Mouse (Mus musculus): ENCODE measurements around the gene Mcpt1. TPM values are rescaled to one million over a fixed set of nuclear protein-coding genes. Genes with fewer than 3 reads are reported as not detected.
"Not testable (repeated sequence)": the region's sequence is repeated elsewhere in the genome, so short reads cannot be mapped to it uniquely, and the experiment has no call there.

Gene Mcpt1
- polyA plus RNA-seq, 1 experiment, result not detected

DNA sequence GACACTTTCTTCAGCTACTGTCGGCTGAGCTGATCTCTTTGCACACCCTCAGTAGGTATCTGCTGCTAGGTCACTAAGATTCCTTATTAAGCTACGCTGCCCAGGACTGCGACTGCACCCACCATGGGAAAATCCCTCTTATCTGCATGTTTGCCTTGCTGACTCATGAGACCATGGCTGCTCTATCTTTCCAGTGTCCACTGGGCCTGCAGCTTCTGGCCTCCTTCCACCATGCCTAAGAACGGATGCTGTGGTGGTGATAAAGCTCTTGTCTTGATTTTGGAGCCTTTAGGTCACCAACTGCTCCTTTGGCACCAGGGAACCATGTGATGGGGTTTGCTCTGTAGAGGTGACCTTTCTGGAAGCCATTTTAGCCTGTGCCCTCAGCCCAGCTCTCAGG, 40.0 kb downstream of the Mcpt1 start:
- WGBS, result 68% methylated on average over 4 of the region's 4 CpGs
- no peak for TF ChIP-seq POLR2A (IDR thresholded peaks at IDR 0.05; ENCODE audit: borderline replicate concordance, control insufficient read depth, low read depth, low read length)
- no peak for TF ChIP-seq CTCF (IDR thresholded peaks at IDR 0.05; ENCODE audit: control insufficient read depth, insufficient read depth, low read length)
- H3K4me3 ChIP-seq (replicated peaks; ENCODE audit: control insufficient read depth, low read depth, low read length), result no peak overlapping the region
- no peak overlapping the region for H3K27ac ChIP-seq (ENCODE audit: control insufficient read depth, insufficient read depth, low read depth, low read length, poor library complexity)
- no peaks in the 10 kb centered on the region for H3K4me1 ChIP-seq (ENCODE audit: control insufficient read depth, insufficient read depth, low read length)

DNA sequence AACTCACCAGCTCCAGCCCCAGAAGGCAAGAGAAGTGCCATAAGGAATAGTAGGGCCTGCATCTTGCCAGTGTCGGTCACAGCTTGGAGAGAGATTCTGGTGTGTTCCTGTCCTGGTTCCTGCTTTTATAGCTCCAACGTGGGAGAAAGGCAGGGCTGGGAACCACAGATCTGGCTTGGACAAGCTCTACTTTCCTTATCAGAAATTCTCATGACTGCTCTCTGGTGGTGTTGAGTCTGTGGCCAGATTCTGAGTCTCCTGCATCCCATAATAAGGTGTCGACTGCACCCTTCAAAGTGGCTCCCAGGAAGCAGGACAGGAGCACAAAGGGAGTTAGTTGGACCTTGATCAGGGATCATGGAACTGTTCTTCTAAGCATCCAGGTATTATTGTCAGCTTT, 44.4 kb downstream of the Mcpt1 start, which contains the start of gene Mcpt4:
Gene Mcpt4, minus strand, starts transcription at position 101 of the 400 bp plus-strand sequence.
- not testable (repeated sequence) for H3K4me1 ChIP-seq (ENCODE audit: control insufficient read depth, insufficient read depth, low read length); H3K4me3 ChIP-seq (replicated peaks; ENCODE audit: control insufficient read depth, low read depth, low read length); H3K27ac ChIP-seq (ENCODE audit: control insufficient read depth, insufficient read depth, low read depth, low read length, poor library complexity)
- 59% methylated on average over 3 of the region's 3 CpGs for WGBS

Other genes starting within 250 kb of the Mcpt1 start
- 2.3 and 4.7 TPM in 2 replicates for gene Adcy4, start 233.9 kb upstream of the Mcpt1 start, polyA plus RNA-seq (2011; ENCODE audit: insufficient read depth, insufficient read length, low replicate concordance, missing spikeins)
- gene Ripk3, start 229.1 kb upstream of the Mcpt1 start, polyA plus RNA-seq (2011; ENCODE audit: insufficient read depth, insufficient read length, low replicate concordance, missing spikeins), result 27.7 and 38.9 TPM in 2 replicates
- gene Nfatc4, start 194.8 kb upstream of the Mcpt1 start, polyA plus RNA-seq (2011; ENCODE audit: insufficient read depth, insufficient read length, low replicate concordance, missing spikeins), result 4.0 and 5.6 TPM in 2 replicates
- gene Nynrin, start 164.0 kb upstream of the Mcpt1 start, polyA plus RNA-seq (2011; ENCODE audit: insufficient read depth, insufficient read length, low replicate concordance, missing spikeins), result 0.93 and 1.3 TPM in 2 replicates
- not detected in 2 replicates for gene Cbln3, start 133.6 kb upstream of the Mcpt1 start, polyA plus RNA-seq (2011; ENCODE audit: insufficient read depth, insufficient read length, low replicate concordance, missing spikeins)
- 12.6 and 28.3 TPM in 2 replicates for gene Khnyn, start 133.0 kb upstream of the Mcpt1 start, polyA plus RNA-seq (2011; ENCODE audit: insufficient read depth, insufficient read length, low replicate concordance, missing spikeins)
- 3.0 and 3.1 TPM in 2 replicates for gene Sdr39u1, start 117.7 kb upstream of the Mcpt1 start, polyA plus RNA-seq (2011; ENCODE audit: insufficient read depth, insufficient read length, low replicate concordance, missing spikeins)
- gene Cma1, start 73.3 kb upstream of the Mcpt1 start, polyA plus RNA-seq (2011; ENCODE audit: insufficient read depth, insufficient read length, low replicate concordance, missing spikeins), result not detected in 2 replicates
- not detected in 2 replicates for gene Cma2, start 67.0 kb upstream of the Mcpt1 start, polyA plus RNA-seq (2011; ENCODE audit: insufficient read depth, insufficient read length, low replicate concordance, missing spikeins)
- gene Mcpt9, start 12.5 kb downstream of the Mcpt1 start, polyA plus RNA-seq (2011; ENCODE audit: insufficient read depth, insufficient read length, low replicate concordance, missing spikeins), result not detected in 2 replicates
- not detected in 2 replicates for gene Mcpt2, start 24.1 kb downstream of the Mcpt1 start, polyA plus RNA-seq (2011; ENCODE audit: insufficient read depth, insufficient read length, low replicate concordance, missing spikeins)
- gene Mcpt4, start 44.3 kb downstream of the Mcpt1 start, polyA plus RNA-seq (2011; ENCODE audit: insufficient read depth, insufficient read length, low replicate concordance, missing spikeins), result not detected in 2 replicates
- gene Mcpt8, start 67.3 kb downstream of the Mcpt1 start, polyA plus RNA-seq (2011; ENCODE audit: insufficient read depth, insufficient read length, low replicate concordance, missing spikeins), result 15.4 and 51.6 TPM in 2 replicates
- 26.7 and 86.1 TPM in 2 replicates for gene Ctsg, start 84.6 kb downstream of the Mcpt1 start, polyA plus RNA-seq (2011; ENCODE audit: insufficient read depth, insufficient read length, low replicate concordance, missing spikeins)
- gene Gzme, start 102.7 kb downstream of the Mcpt1 start, polyA plus RNA-seq (2011; ENCODE audit: insufficient read depth, insufficient read length, low replicate concordance, missing spikeins), result not detected in 2 replicates
- not detected in 2 replicates for gene Gzmd, start 114.6 kb downstream of the Mcpt1 start, polyA plus RNA-seq (2011; ENCODE audit: insufficient read depth, insufficient read length, low replicate concordance, missing spikeins)
- not detected in 2 replicates for gene Gzmg, start 141.6 kb downstream of the Mcpt1 start, polyA plus RNA-seq (2011; ENCODE audit: insufficient read depth, insufficient read length, low replicate concordance, missing spikeins)
- gene Gzmn, start 156.6 kb downstream of the Mcpt1 start, polyA plus RNA-seq (2011; ENCODE audit: insufficient read depth, insufficient read length, low replicate concordance, missing spikeins), result not detected in 2 replicates
- gene Gzmf, start 193.4 kb downstream of the Mcpt1 start, polyA plus RNA-seq (2011; ENCODE audit: insufficient read depth, insufficient read length, low replicate concordance, missing spikeins), result not detected in 2 replicates
- gene Gzmc, start 216.7 kb downstream of the Mcpt1 start, polyA plus RNA-seq (2011; ENCODE audit: insufficient read depth, insufficient read length, low replicate concordance, missing spikeins), result not detected in 2 replicates
- gene Gzmb, start 244.3 kb downstream of the Mcpt1 start, polyA plus RNA-seq (2011; ENCODE audit: insufficient read depth, insufficient read length, low replicate concordance, missing spikeins), result not detected in 2 replicates

Measured in bone marrow, adult 2 months (tissue).